Mouse (Mus musculus) thymus, adult 2 months (tissue): ENCODE data around the gene Hdac10.

Experiments used
- CTCF ChIP-seq: fragments of 200-500 bp; IDR thresholded peaks from 2 replicates; pipeline ENCODE4 v1.5.1; 2012; ENCODE audit warnings: mild to moderate bottlenecking, control low read depth, low read length, moderate library complexity, borderline replicate concordance; ENCODE audit not compliant: control insufficient read depth, poor library complexity, insufficient read depth; ENCODE audit errors: extremely low read depth
- POLR2A ChIP-seq: fragments of 200-500 bp; IDR thresholded peaks from 2 replicates; pipeline ENCODE4 v1.6.1; 2012; ENCODE audit warnings: mild to moderate bottlenecking, low read length, control low read depth, moderate library complexity; ENCODE audit not compliant: control insufficient read depth, poor library complexity, insufficient read depth; ENCODE audit errors: extremely low read depth

DNA sequence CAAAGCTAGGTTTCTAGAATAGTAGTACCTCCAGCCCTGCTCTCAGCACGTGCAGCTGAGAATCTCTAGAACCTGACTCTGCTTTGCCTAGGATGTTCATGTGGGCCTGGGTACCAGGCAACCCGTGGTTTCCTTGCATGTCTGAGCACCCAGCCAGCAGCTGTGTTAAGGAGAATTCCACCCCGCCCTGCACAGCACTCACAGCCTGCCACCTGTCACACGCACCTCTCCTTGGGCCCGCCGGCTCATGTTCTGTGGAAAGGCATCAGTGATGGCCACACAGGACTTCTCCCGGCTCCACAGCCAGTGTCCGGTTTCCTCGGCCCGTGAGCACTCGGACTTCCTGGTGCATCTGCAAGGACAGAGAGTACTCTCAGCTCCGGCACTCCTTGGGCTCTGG is 37.0 kb upstream of the Hdac10 start:
- TF ChIP-seq CTCF (no peak), POLR2A (no peak)
